Mouse (Mus musculus): ENCODE results near the gene Scai.
"Not testable (repeated sequence)": the region's sequence is repeated elsewhere in the genome, so short reads cannot be mapped to it uniquely, and the experiment has no call there.

Gene Scai

GRCm38 (mm10) chr2:39129526-39130326 lies 60.8 kb downstream of the Scai start:
- peak; percentile 21 for DNase-seq

DNA sequence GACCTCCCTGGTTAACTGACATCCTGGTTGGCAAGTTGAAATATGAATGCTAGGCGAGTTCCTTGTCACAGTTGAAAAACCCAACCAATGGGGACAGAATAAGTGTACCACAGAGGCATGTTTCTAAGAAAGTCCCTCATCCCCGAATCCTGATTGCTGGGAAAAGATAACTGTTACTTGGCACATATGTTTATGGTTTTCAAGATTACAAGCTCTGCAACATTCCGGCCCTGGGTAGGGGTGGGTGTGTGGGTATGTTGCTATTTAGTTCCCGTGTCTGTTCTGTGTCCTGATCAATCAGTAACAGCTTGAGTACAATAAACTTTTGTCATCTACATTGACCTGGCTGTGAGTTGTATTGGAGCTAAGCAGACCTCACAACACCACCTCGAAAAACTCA lies 66.4 kb downstream of the Scai start:
- DNase-seq, result no peak

DNA sequence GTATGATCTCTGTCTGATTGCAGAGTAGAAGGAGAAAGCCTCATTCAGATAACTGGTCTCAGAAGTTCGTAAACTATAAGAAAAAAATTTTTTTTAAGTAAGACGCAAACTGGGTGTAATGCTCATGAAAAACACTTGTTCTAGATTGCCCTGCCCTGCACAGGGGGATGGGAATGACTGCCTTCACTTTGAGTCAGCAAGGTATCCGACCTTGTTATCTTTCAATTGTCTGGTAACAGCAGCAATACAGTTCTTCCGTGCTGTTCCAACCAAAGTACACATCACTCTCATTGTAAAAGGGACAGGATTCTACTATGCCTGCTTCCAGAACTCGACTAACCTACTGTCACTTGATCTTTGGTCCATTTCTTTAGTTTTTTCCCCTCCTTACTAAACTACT lies 69.4 kb downstream of the Scai start:
- DNase-seq, result no peak

- DNase-seq, result no peak
These were observed 74.0 kb downstream of the Scai start for GRCm38 (mm10) chr2:39116583-39116982.

DNA sequence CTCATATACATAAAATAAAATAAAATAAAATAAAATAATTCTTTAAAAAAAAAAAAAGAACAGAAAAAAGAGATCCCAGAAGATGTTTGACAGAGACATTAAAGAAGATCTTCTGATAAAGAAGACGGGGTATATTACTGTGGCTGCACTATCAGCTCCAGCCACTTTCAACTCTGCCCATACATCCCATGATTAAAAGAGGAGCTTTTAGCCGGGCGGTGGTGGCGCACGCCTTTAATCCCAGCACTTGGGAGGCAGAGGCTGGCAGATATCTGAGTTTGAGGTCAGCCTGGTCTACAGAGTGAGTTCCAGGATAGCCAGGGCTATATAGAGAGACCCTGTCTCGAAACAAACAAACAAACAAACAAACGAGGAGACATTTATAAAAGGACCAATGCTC lies 76.4 kb downstream of the Scai start:
- DNase-seq, result no peak

- DNase-seq, result no peak
These were observed 80.0 kb downstream of the Scai start for GRCm38 (mm10) chr2:39110514-39110913.

DNA sequence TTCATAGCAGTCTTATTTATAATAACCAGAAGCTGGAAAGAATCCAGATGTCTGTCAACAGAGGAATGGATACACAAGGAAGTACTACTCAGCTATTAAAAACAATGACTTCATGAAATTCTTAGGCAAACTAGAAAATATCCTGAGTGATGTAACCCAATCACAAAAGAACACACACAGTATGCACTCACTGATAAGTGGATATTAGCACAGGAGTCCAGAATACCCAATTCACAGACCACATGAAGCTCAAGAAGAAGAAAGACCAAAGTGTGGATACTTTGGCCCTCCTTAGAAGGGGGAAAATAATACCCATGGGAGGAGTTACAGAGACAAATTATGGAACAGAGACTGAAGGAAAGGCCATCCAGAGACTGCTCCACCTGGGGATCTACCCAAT lies 80.8 kb downstream of the Scai start:
- not testable (repeated sequence) for DNase-seq

GRCm38 (mm10) chr2:39099951-39100350 lies 90.6 kb downstream of the Scai start:
- not testable (repeated sequence) for DNase-seq

DNA sequence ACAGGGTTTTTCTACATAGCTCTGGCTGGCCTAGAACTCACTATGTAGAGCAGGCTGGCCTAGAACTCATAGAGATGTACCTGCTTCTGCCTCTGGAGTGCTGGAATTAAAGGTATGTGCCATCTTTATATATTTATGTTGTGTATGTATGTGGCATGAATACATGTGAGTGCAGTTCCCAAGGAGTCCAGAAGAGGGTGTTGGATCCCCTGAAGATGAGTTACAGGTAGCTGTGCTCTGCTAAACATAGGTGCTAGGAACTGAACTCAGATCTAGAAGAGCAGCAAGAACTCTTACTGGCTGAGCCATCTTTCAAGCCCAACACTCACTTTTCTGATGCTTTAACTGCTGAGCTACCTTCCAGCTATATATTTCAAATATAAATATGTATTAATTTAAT lies 92.5 kb downstream of the Scai start:
- no peak for DNase-seq

- DNase-seq, result no peak
These were observed 98.6 kb downstream of the Scai start for GRCm38 (mm10) chr2:39091966-39092365.

- no peak for DNase-seq
These were observed 107.8 kb downstream of the Scai start for GRCm38 (mm10) chr2:39082706-39083105.

- no peak for DNase-seq
These were observed 119.9 kb downstream of the Scai start for GRCm38 (mm10) chr2:39070666-39071065.

DNA sequence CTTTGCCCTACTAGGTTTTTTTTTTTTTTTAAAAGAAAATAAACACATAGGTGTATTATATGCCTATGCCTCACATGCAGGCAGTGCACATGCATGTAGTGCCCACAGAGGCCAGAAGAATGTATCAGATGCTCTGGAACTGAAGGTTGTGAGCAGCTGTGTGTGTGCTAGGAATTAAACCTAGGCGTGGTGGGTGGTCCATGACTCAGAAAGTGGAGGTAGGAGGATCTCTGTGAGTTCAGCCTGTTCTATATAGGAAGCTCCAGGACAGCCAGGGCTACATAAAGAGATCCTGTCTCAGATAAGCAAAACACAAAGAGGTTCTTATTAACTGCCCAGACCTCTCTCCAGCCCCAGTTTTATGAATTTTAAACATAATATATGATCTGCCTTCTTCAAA lies 121.4 kb downstream of the Scai start:
- no peak for DNase-seq

GRCm38 (mm10) chr2:39065400-39065987 lies 125.0 kb downstream of the Scai start, which contains the start of gene Golga1:
Golga1 (minus strand) TSS chr2:39065541.
- DNase-seq, result peak; percentile 92

- no peak for DNase-seq
These were observed 125.7 kb downstream of the Scai start for GRCm38 (mm10) chr2:39064687-39065399.

DNA sequence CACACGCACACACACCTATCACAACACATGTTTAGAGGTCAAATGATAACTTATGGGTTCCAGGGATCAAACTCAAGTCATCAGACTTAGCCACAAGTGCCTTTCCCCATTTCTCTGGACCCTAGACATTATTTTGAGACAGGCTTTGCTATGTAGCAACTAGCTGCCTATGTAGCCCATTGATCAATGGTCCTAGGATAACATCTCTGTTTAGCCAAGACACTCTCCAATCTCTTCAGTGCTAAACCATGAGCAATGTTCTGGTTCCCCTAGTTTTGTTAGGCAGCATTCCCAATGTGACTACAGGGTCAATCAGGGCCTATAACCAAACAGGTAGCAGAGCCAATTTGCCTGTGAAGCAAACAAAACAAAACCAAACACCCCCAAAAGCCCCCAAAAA lies 142.0 kb downstream of the Scai start:
- no peak for DNase-seq

DNA sequence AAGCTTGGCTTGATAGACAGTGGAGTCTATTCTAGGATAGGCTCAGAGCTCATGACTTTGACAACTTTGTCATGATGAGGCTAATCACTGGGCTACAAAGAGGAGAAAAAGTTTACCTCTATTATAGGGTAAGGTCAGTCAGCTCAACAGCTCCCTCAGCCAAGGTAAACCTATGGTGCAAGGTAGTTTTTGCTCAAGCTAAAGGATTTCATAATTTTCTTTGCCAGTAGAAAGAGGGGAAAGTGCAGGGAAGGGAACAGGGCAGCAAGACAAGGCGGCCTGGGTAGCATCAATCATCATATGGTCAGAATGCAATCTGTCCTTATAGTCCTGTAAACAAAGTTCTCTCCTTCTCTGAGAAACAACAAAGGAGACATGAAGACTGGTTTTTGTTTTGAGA lies 150.3 kb downstream of the Scai start:
- DNase-seq, result no peak

DNA sequence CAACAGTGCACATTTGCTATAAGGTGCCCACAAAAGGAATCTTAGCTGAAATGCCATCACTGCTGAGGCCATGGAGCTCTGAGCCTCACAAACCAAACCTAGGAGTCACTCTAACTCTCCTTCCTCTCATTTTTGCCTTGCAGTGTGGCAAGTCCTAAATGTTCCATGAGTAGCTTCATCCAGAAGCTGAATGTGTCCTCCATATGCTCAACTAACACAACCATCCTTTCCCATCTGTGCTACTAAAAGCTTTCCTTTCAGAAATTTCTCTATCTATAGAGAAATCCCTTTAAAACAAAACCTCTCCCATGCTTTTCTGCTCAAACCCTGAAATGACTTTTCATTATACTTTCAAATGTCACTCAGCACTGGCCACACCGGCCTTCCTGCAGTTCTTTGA lies 158.9 kb downstream of the Scai start:
- peak; percentile 37 for DNase-seq

- DNase-seq, result no peak
These were observed 170.5 kb downstream of the Scai start for GRCm38 (mm10) chr2:39020004-39020403.

- DNase-seq, result no peak
These were observed 174.0 kb downstream of the Scai start for GRCm38 (mm10) chr2:39016581-39016980.
